Mouse (Mus musculus) intestine, postnatal 0 days (tissue): ENCODE results near the gene 0610012G03Rik. TPM values are rescaled to one million over a fixed set of nuclear protein-coding genes. Genes with fewer than 3 reads are reported as not detected.

Experiments
- ATAC-seq: fragments of 200-750 bp; cut with Nextera tagmentation; 2 replicates; pipeline ENCODE4 v1.8.0; 2017; ENCODE audit warnings: mild to moderate bottlenecking, moderate TSS enrichment, moderate library complexity
- H3K27ac ChIP-seq: fragments of 300-500 bp; sonication (generic); 2 replicates; pipeline ENCODE4 v1.5.1; 2014; ENCODE audit warnings: mild to moderate bottlenecking, low read depth, low read length, moderate library complexity
- H3K27me3 ChIP-seq: fragments of 300-500 bp; sonication (generic); replicated peaks from 2 replicates; pipeline ENCODE4 v1.6.1; 2014; ENCODE audit warnings: low read length, mixed read lengths; ENCODE audit not compliant: control insufficient read depth, insufficient read depth
- H3K36me3 ChIP-seq: fragments of 300-500 bp; sonication (generic); 2 replicates; pipeline ENCODE4 v1.6.1; 2014; ENCODE audit warnings: mild to moderate bottlenecking, moderate library complexity; ENCODE audit not compliant: control insufficient read depth, insufficient read depth
- H3K4me1 ChIP-seq: fragments of 300-500 bp; sonication (generic); replicated peaks from 2 replicates; pipeline ENCODE4 v1.6.1; 2014; ENCODE audit warnings: antibody characterized with exemption, low read length, mixed read lengths; ENCODE audit not compliant: control insufficient read depth, insufficient read depth
- H3K4me2 ChIP-seq: fragments of 300-500 bp; sonication (generic); replicated peaks from 2 replicates; pipeline ENCODE4 v1.6.1; 2014; ENCODE audit warnings: low read depth, mild to moderate bottlenecking, moderate library complexity
- H3K4me3 ChIP-seq: fragments of 300-500 bp; sonication (generic); 2 replicates; pipeline ENCODE4 v1.5.1; 2014; ENCODE audit warnings: low read depth, low read length
- H3K9ac ChIP-seq: fragments of 300-500 bp; sonication (generic); 2 replicates; pipeline ENCODE4 v1.6.1; 2014; ENCODE audit warnings: mild to moderate bottlenecking, low read depth, low read length
- H3K9me3 ChIP-seq: fragments of 300-500 bp; sonication (generic); 2 replicates; pipeline ENCODE4 v1.6.1; 2016; ENCODE audit warnings: mixed run types; ENCODE audit not compliant: control insufficient read depth
- CTCF ChIP-seq: sonication (generic); IDR thresholded peaks from 2 replicates; pipeline ENCODE4 v1.5.1; 2016; ENCODE audit warnings: low read depth, mild to moderate bottlenecking, control low read depth, antibody characterized with exemption, moderate library complexity
- WGBS: fragments of 180-500 bp; shearing (Covaris S2); extraction: QIAGEN DNeasy Blood & Tissue Kit; methylation state at CpG from one replicate; pipeline ENCODE4 v1.1.7; 2014; 5-methylcytosine and 5-hydroxymethylcytosine counted together
- polyA plus RNA-seq: library from polyadenylated mRNA; unstranded; fragments of >200 nt; fragmentation: Nextera tagmentation; extraction: Ambion mirVana; gene quantifications from 2 replicates; pipeline ENCODE4 v1.2.1, GENCODE M21; 2015

Gene 0610012G03Rik
- polyA plus RNA-seq, 1 experiment from 2014 or later, result 214 TPM

DNA sequence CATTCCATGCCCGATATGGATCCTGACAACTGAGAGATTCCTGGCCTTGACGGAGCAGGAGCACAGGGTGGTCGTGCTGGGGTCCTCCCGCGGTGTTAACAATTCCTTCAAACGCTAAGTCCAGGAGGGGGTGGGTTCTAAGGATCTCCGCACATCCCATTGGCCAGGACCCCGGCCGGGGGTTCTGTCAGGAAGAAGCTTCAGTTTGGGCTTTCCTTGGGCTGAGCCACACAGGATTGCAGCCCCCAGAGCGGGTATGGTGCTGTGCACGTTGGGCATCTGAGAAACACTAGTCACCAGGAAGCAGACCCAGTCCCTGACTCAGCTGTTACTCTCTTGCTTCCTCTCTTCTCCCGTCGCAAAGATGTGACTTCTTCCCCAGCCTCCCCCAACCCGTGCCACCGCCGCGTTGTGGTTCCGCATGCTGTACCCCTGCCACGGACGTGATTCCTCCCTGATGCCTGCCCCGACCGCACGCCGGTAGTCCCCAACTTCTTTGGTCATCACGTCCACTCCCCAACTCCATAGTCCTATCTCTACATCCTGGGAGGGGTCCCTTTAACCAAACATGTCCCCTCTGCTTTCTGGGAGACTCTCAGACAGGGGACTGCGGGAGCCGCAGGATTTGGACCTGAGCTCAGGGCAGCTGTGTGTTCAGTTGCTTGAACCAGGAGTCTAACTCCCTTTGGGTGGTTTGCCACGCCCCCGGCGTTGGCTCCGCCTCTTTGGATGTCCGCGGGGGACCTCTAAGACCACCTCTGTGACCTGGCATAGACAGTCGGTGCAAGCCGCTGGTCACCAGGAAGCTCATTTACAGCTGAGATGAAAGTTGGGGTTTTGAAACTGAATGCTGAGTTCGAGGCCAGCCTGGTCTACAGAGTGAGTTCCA is 13.0 kb downstream of the 0610012G03Rik start:
- Histone ChIP-seq H3K4me1 (0 out of 2 replicates have a peak, but pooled peaks cover 4% of the 10 kb centered on the region), H3K9ac (no peak overlapping the region), H3K4me2 (peak overlapping the region; percentile 47), H3K27ac (no peak overlapping the region), H3K9me3 (no peaks in the 10 kb centered on the region), H3K36me3 (no peaks in the 10 kb centered on the region), H3K4me3 (peak overlapping the region; percentile 13; the same call in 1 of the 2 replicates), H3K27me3 (peaks cover 24% of the 10 kb centered on the region)
- ATAC-seq, result no peak
- TF ChIP-seq CTCF, result no peak
- WGBS, result 9% methylated on average over 36 of the region's 36 CpGs

DNA sequence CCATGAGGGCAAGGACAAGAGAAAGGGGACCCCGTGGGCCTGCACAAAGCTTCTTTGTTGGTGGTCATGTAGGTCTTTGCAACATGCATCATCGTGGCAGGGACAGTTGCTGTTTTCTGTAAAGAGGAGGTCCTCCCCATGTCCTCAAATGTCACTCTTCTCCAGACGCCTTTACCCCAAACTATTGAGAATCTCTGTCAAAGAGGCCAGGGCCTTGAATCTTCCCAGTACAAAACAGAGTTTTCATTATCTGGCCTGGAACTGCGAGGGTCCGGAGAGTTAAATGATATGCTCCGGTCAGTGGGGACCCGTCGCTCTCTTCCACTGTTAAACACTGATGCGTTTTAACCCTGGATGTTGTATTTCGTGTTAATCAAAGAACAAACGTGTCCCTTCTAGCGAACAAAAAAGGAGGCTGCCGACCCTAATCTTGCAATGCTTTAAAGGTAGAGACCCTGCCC is 13.7 kb downstream of the 0610012G03Rik start:
- no peak for ATAC-seq
- H3K4me2 ChIP-seq, result no peak overlapping the region
- H3K27me3 ChIP-seq, result peaks cover 24% of the 10 kb centered on the region
- no peak overlapping the region for H3K4me3 ChIP-seq
- H3K9me3 ChIP-seq, result no peaks in the 10 kb centered on the region
- H3K27ac ChIP-seq, result no peak overlapping the region
- H3K36me3 ChIP-seq, result no peaks in the 10 kb centered on the region
- H3K4me1 ChIP-seq, result 0 out of 2 replicates have a peak, but pooled peaks cover 4% of the 10 kb centered on the region
- 35% methylated on average over 13 of the region's 13 CpGs for WGBS
- H3K9ac ChIP-seq, result no peak overlapping the region
- TF ChIP-seq CTCF, result no peak

DNA sequence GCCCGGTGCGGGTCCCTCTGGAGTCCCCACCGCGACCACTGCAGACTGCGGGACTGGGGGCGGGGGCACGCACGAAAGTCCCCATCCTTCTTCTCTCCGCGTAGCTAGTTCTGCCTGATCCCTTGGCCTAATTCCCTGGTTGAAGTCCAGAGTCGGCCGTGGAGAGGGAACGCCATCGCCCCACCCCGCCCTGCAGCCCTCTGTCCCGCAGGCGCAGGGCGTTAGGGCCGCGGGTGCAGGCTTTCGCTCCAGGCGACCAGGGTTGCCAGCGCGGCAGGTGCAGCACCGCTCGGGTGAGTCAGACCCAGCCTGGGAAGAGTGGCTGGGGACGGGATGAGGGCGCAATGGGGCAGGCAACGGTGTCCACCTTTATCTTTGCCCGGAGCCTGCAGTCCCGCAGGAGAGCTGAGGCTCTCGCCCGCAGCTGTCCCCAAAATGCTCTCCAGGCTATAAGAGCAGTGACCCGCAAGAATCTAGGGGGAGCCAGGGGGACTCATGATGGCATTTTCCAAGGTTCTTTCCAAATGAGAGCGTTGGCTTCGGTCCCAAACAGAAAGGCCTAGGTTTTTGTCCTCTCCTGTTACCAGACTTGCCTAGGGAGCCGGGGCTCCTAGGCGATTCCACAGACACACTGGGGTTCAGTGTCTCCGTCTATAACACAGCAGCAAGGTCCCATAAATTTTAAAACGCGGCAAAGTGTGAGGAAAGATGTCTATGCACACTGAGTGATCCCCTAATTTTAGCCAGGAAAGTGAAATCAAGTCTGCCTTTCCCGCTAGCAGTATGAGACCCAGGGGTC is 14.3 kb downstream of the 0610012G03Rik start, which contains the start of gene Pigz:
TSS of gene Pigz (plus strand) at position 101 of the 799 bp plus-strand sequence.
- peak; percentile 51; the same call in 1 of the 2 replicates for ATAC-seq

DNA sequence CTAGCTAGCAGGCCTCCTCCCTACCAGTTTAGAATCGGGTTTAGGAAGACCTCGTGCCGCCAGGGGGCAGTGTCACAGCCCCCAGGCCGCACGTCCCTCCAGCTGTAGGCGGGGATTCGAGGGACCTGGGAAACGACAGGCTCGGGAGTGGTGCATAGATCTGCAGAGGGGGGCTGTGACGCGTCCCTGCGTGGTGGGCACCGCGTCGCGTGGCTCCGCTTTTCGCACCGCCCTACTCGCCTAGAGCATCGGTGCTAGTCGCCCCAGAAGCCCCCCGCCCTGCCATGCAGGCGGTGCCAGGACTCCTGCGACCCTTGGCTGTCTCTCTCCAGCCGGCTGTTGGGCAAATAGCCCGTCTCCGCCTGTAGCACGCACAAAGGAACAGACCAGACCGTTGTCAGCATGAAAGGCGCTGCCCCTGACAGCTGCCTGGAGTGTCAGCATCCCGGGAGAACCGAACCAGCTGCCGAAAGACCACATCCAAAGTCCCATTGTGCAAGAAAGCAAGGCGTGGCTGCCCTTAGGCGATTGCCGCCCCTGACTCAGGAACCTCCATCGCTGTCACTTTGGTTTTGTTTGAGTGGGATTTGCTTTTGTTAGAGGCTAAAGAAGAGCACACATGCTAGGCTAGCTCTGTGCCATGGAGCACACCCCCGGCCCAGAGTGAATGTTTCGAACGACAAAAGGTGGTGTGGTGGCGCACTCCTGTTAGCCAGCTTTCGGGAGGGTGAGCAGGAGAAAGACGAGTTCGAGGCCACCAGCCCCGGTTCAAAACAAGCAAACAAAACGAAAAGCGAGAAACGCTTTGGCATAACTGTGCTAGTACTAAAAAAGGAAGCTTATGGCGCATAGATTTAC is 15.2 kb downstream of the 0610012G03Rik start:
- Histone ChIP-seq H3K27ac (no peak overlapping the region), H3K36me3 (no peaks in the 10 kb centered on the region), H3K4me3 (peak overlapping the region; percentile 46), H3K9ac (no peak overlapping the region; the same call in 1 of the 2 replicates), H3K27me3 (peaks cover 24% of the 10 kb centered on the region), H3K4me1 (0 out of 2 replicates have a peak, but pooled peaks cover 4% of the 10 kb centered on the region), H3K9me3 (no peaks in the 10 kb centered on the region), H3K4me2 (peak overlapping the region; percentile 88)
- WGBS, result under 1% methylated on average over 50 of the region's 50 CpGs
- peak; percentile 98 for TF ChIP-seq CTCF
- ATAC-seq, result peak; percentile 60

More for the DNA sequence above, 14.3 kb downstream of the 0610012G03Rik start, which contains the start of gene Pigz:
- Histone ChIP-seq H3K9ac (no peak within 1 kb of the TSS; the same call in 1 of the 2 replicates), H3K27ac (no peak within 1 kb of the TSS), H3K4me2 (peak within 1 kb of the TSS; percentile 88), H3K4me1 (0 out of 2 replicates have a peak, but pooled peaks cover 4% of the 10 kb centered on the region), H3K9me3 (no peaks in the 10 kb centered on the region), H3K4me3 (peak within 1 kb of the TSS; percentile 46), H3K36me3 (no peaks in the 10 kb centered on the region), H3K27me3 (peaks cover 24% of the 10 kb centered on the region)
- no peak for TF ChIP-seq CTCF
- 11% methylated on average over 42 of the region's 42 CpGs for WGBS

DNA sequence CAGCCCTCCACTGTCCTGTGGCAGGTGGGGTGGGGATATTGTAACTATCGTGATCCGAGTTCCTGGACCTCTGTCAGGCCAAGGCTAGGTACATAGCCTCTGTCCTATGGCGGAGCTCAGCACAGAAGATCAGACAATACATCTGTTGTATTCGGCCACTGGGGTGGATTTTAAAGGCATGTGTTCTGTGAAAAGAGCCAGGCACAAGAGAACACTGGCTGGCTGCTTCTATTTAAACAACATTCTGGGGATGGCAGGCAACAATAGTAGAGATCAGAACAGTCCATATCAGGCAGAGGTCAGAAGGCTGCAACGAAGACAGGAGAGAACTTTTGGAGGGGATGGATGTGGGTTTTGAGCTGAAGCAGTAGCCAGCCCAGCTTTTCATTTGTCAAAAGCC is 16.0 kb downstream of the 0610012G03Rik start:
- Histone ChIP-seq H3K27ac (no peak overlapping the region), H3K4me1 (0 out of 2 replicates have a peak, but pooled peaks cover 4% of the 10 kb centered on the region), H3K9me3 (no peaks in the 10 kb centered on the region), H3K4me3 (no peak overlapping the region), H3K4me2 (no peak overlapping the region), H3K9ac (no peak overlapping the region), H3K36me3 (no peaks in the 10 kb centered on the region), H3K27me3 (peaks cover 24% of the 10 kb centered on the region)
- no peak for TF ChIP-seq CTCF
- WGBS, result 70% methylated on average over 5 of the region's 5 CpGs
- no peak for ATAC-seq
